Mouse (Mus musculus) myocyte (in vitro differentiated cells): Measurements from ENCODE around the gene Olfr424. TPM values are rescaled to one million over a fixed set of nuclear protein-coding genes. Genes with fewer than 3 reads are reported as not detected.

Experiments used
- H3K27me3 ChIP-seq: one replicate; pipeline ENCODE4 v1.6.1; 2011; ENCODE audit not compliant: control insufficient read depth, insufficient read depth, insufficient read length
- H3K36me3 ChIP-seq: one replicate; pipeline ENCODE4 v1.6.1; 2011; ENCODE audit not compliant: control insufficient read depth, insufficient read depth
- H3K4me2 ChIP-seq: one replicate; pipeline ENCODE4 v1.6.1; 2011; ENCODE audit warnings: low read depth, control low read depth
- H3K4me3 ChIP-seq: one replicate; pipeline ENCODE4 v1.5.1; 2011; ENCODE audit warnings: mild to moderate bottlenecking, control low read depth, moderate library complexity
- H3K79me2 ChIP-seq: one replicate; pipeline ENCODE4 v1.6.1; 2011; ENCODE audit not compliant: control insufficient read depth, insufficient read depth
- H3ac ChIP-seq: one replicate; pipeline ENCODE4 v1.6.1; 2011; ENCODE audit not compliant: control insufficient read depth, insufficient read length
- CEBPB ChIP-seq: IDR thresholded peaks from 2 replicates; pipeline ENCODE4 v1.6.1; 2011; ENCODE audit warnings: mild to moderate bottlenecking, moderate library complexity; ENCODE audit not compliant: poor library complexity, insufficient read depth, severe bottlenecking
- E2F4 ChIP-seq: IDR thresholded peaks from one replicate; pipeline ENCODE4 v1.6.1; 2011; ENCODE audit warnings: mild to moderate bottlenecking, control low read depth, moderate library complexity; ENCODE audit not compliant: insufficient read depth
- MAX ChIP-seq: IDR thresholded peaks from one replicate; pipeline ENCODE4 v1.6.1; 2011; ENCODE audit warnings: low read depth, mild to moderate bottlenecking, control low read depth
- MYOD1 ChIP-seq, 3 experiments: IDR thresholded peaks; one replicate each; pipeline ENCODE4 v1.6.1; 2011; ENCODE audit warnings: control low read depth in 2 of 3, low read depth in 2 of 3, mild to moderate bottlenecking in 2 of 3, moderate library complexity in 1 of 3; ENCODE audit not compliant: insufficient read length in 2 of 3, control insufficient read depth in 1 of 3
- MYOG ChIP-seq, 3 experiments: IDR thresholded peaks; one replicate each; pipeline ENCODE4 v1.6.1; 2011; ENCODE audit warnings: control low read depth in 2 of 3, low read depth in 2 of 3, mild to moderate bottlenecking in 2 of 3; ENCODE audit not compliant: insufficient read length in 2 of 3, control insufficient read depth in 1 of 3, insufficient read depth in 1 of 3
- POLR2A ChIP-seq: IDR thresholded peaks from one replicate; pipeline ENCODE4 v1.6.1; 2011; ENCODE audit warnings: low read depth, mild to moderate bottlenecking, control low read depth, moderate library complexity; ENCODE audit not compliant: insufficient read length
- POLR2AphosphoS2 ChIP-seq: IDR thresholded peaks from one replicate; pipeline ENCODE4 v1.6.1; 2011; ENCODE audit warnings: low read depth, control low read depth; ENCODE audit not compliant: insufficient read length
- REST ChIP-seq: IDR thresholded peaks from one replicate; pipeline ENCODE4 v1.6.1; 2011; ENCODE audit warnings: mild to moderate bottlenecking, control low read depth, moderate library complexity; ENCODE audit not compliant: insufficient read depth, insufficient read length
- SRF ChIP-seq: IDR thresholded peaks from one replicate; pipeline ENCODE4 v1.6.1; 2011; ENCODE audit warnings: low read depth; ENCODE audit not compliant: control insufficient read depth, insufficient read length
- TCF12 ChIP-seq: IDR thresholded peaks from one replicate; pipeline ENCODE4 v1.6.1; 2011; ENCODE audit warnings: mild to moderate bottlenecking, control low read depth; ENCODE audit not compliant: poor library complexity, insufficient read depth, severe bottlenecking
- TCF3 ChIP-seq: IDR thresholded peaks from one replicate; pipeline ENCODE4 v1.6.1; 2011; ENCODE audit warnings: low read depth, control low read depth; ENCODE audit not compliant: insufficient read length
- USF1 ChIP-seq: IDR thresholded peaks from one replicate; pipeline ENCODE4 v1.6.1; 2011; ENCODE audit warnings: low read depth, mild to moderate bottlenecking, control low read depth, moderate library complexity
- polyA plus RNA-seq: library from polyadenylated mRNA; unstranded; fragments of >200 nt; fragmentation: generic; extraction: Trizol; gene quantifications from one replicate; pipeline ENCODE4 v1.2.1, GENCODE M21; 2012; ENCODE audit warnings: missing spikeins

Olfr424 gene
- polyA plus RNA-seq, 1 experiment = not detected

GRCm38 (mm10) chr1:174131999-174132398, 682 bp downstream of the Olfr424 start:
- Histone ChIP-seq H3K79me2 (no peaks in the 10 kb centered on the region), H3ac (no peak overlapping the region), H3K4me2 (no peak overlapping the region), H3K4me3 (no peak overlapping the region), H3K36me3 (no peaks in the 10 kb centered on the region), H3K27me3 (no peaks in the 10 kb centered on the region)
- no peak for TF ChIP-seq CEBPB
- no peak for TF ChIP-seq POLR2AphosphoS2
- no peak for TF ChIP-seq POLR2A
- TF ChIP-seq MAX = no peak
- no peak for TF ChIP-seq SRF
- TF ChIP-seq E2F4 = no peak
- no peak for TF ChIP-seq REST
- no peak for TF ChIP-seq MYOG (IDR thresholded peaks at IDR 0.05; ENCODE audit: control insufficient read depth in 1 of 3, insufficient read depth in 1 of 3, insufficient read length in 2 of 3, low read depth in 2 of 3)
- no peak for TF ChIP-seq TCF12
- no peak for TF ChIP-seq MYOD1 (IDR thresholded peaks at IDR 0.05; ENCODE audit: control insufficient read depth in 1 of 3, insufficient read length in 2 of 3, low read depth in 2 of 3)
- no peak for TF ChIP-seq TCF3
- TF ChIP-seq USF1 = no peak

GRCm38 (mm10) chr1:174141384-174141783, 10.1 kb downstream of the Olfr424 start:
- TF ChIP-seq E2F4 = no peak
- no peak for TF ChIP-seq USF1
- no peak for TF ChIP-seq MYOD1 (IDR thresholded peaks at IDR 0.05; ENCODE audit: control insufficient read depth in 1 of 3, insufficient read length in 2 of 3, low read depth in 2 of 3)
- TF ChIP-seq TCF12 = no peak
- no peak for TF ChIP-seq REST
- no peak for TF ChIP-seq SRF
- Histone ChIP-seq H3K36me3 (no peaks in the 10 kb centered on the region), H3K4me3 (no peak overlapping the region), H3K4me2 (no peak overlapping the region), H3K27me3 (no peaks in the 10 kb centered on the region), H3ac (no peak overlapping the region), H3K79me2 (no peaks in the 10 kb centered on the region)

- Histone ChIP-seq H3K27me3 (no peaks in the 10 kb centered on the region), H3K79me2 (no peaks in the 10 kb centered on the region), H3K36me3 (no peaks in the 10 kb centered on the region), H3K4me3 (no peak overlapping the region), H3ac (no peak overlapping the region), H3K4me2 (no peak overlapping the region)
- TF ChIP-seq POLR2AphosphoS2 (no peak), MYOD1 (IDR thresholded peaks at IDR 0.05; ENCODE audit: control insufficient read depth in 1 of 3, insufficient read length in 2 of 3, low read depth in 2 of 3) (no peak), E2F4 (no peak), MAX (no peak), POLR2A (no peak), USF1 (no peak), TCF12 (no peak), MYOG (IDR thresholded peaks at IDR 0.05; ENCODE audit: control insufficient read depth in 1 of 3, insufficient read depth in 1 of 3, insufficient read length in 2 of 3, low read depth in 2 of 3) (no peak), TCF3 (no peak), SRF (no peak)
Measured at GRCm38 (mm10) chr1:174146696-174147095, 15.4 kb downstream of the Olfr424 start.

GRCm38 (mm10) chr1:174149289-174149688, 18.0 kb downstream of the Olfr424 start:
- TF ChIP-seq TCF12 (no peak), REST (no peak), CEBPB (no peak), TCF3 (no peak), POLR2AphosphoS2 (no peak), E2F4 (no peak), MAX (no peak), MYOG (IDR thresholded peaks at IDR 0.05; ENCODE audit: control insufficient read depth in 1 of 3, insufficient read depth in 1 of 3, insufficient read length in 2 of 3, low read depth in 2 of 3) (no peak), POLR2A (no peak), MYOD1 (IDR thresholded peaks at IDR 0.05; ENCODE audit: control insufficient read depth in 1 of 3, insufficient read length in 2 of 3, low read depth in 2 of 3) (no peak), SRF (no peak), USF1 (no peak)
- Histone ChIP-seq H3K4me2 (no peak overlapping the region), H3ac (no peak overlapping the region)

GRCm38 (mm10) chr1:174155333-174155732, 24.0 kb downstream of the Olfr424 start, which contains the start of gene Olfr420:
Gene Olfr420 (plus strand): TSS chr1:174155633.
- TF ChIP-seq POLR2A = no peak
- TF ChIP-seq MAX = no peak
- no peak for TF ChIP-seq POLR2AphosphoS2
- TF ChIP-seq E2F4 = no peak
- TF ChIP-seq TCF12 = no peak
- TF ChIP-seq CEBPB = no peak
- no peak for TF ChIP-seq SRF
- TF ChIP-seq REST = no peak
- TF ChIP-seq USF1 = no peak
- no peak for TF ChIP-seq TCF3
- TF ChIP-seq MYOG (IDR thresholded peaks at IDR 0.05; ENCODE audit: control insufficient read depth in 1 of 3, insufficient read depth in 1 of 3, insufficient read length in 2 of 3, low read depth in 2 of 3) = no peak
- no peak for TF ChIP-seq MYOD1 (IDR thresholded peaks at IDR 0.05; ENCODE audit: control insufficient read depth in 1 of 3, insufficient read length in 2 of 3, low read depth in 2 of 3)
- no peaks in the 10 kb centered on the region for H3K79me2 ChIP-seq
- no peaks in the 10 kb centered on the region for H3K36me3 ChIP-seq
- H3K4me3 ChIP-seq = no peak within 1 kb of the TSS
- H3K27me3 ChIP-seq = no peaks in the 10 kb centered on the region
- H3K4me2 ChIP-seq = no peak within 1 kb of the TSS
- H3ac ChIP-seq = no peak within 1 kb of the TSS

More at GRCm38 (mm10) chr1:174149289-174149688, 18.0 kb downstream of the Olfr424 start:
- H3K27me3 ChIP-seq = no peaks in the 10 kb centered on the region
- H3K79me2 ChIP-seq = no peaks in the 10 kb centered on the region
- H3K36me3 ChIP-seq = no peaks in the 10 kb centered on the region
- no peak overlapping the region for H3K4me3 ChIP-seq
